Mouse (Mus musculus) forebrain, embryonic 12.5 days (tissue): ENCODE measurements around the gene Ifitm1. TPM values are rescaled to one million over a fixed set of nuclear protein-coding genes. Genes with fewer than 3 reads are reported as not detected.

Experiments used
- ATAC-seq: fragments of 200-750 bp; cut with Nextera tagmentation; 2 replicates; pipeline ENCODE4 v1.8.0; 2017; ENCODE audit warnings: moderate TSS enrichment; ENCODE audit not compliant: low FRiP score
- H3K27ac ChIP-seq: fragments of 300-500 bp; sonication (generic); 2 replicates; pipeline ENCODE4 v1.5.1; 2016; ENCODE audit warnings: mild to moderate bottlenecking
- H3K27me3 ChIP-seq: fragments of 300-500 bp; sonication (generic); 2 replicates; pipeline ENCODE4 v1.6.1; 2016; ENCODE audit warnings: mild to moderate bottlenecking
- H3K36me3 ChIP-seq: fragments of 300-500 bp; sonication (generic); replicated peaks from 2 replicates; pipeline ENCODE4 v1.6.1; 2016; ENCODE audit warnings: mild to moderate bottlenecking
- H3K4me1 ChIP-seq: fragments of 300-500 bp; sonication (generic); 2 replicates; pipeline ENCODE4 v1.6.1; 2016
- H3K4me2 ChIP-seq: fragments of 300-500 bp; sonication (generic); 2 replicates; pipeline ENCODE4 v1.6.1; 2016; ENCODE audit warnings: mild to moderate bottlenecking, moderate library complexity
- H3K4me3 ChIP-seq: fragments of 300-500 bp; sonication (generic); replicated peaks from 2 replicates; pipeline ENCODE4 v1.5.1; 2016; ENCODE audit warnings: mild to moderate bottlenecking
- H3K9ac ChIP-seq: fragments of 300-500 bp; sonication (generic); 2 replicates; pipeline ENCODE4 v1.6.1; 2016; ENCODE audit warnings: mild to moderate bottlenecking
- H3K9me3 ChIP-seq: fragments of 300-500 bp; sonication (generic); 2 replicates; pipeline ENCODE4 v1.6.1; 2016
- WGBS: fragments of 180-500 bp; shearing (Covaris S2); methylation state at CpG from one replicate; pipeline ENCODE4 v1.1.7; 2016; 5-methylcytosine and 5-hydroxymethylcytosine counted together
- polyA plus RNA-seq: library from polyadenylated mRNA; unstranded; fragments of >200 nt; fragmentation: Nextera tagmentation; extraction: Ambion mirVana; gene quantifications from 2 replicates; pipeline ENCODE4 v1.2.1, GENCODE M21; 2016

Gene Ifitm1
- polyA plus RNA-seq, 1 experiment from 2014 or later, result 5.8 TPM

DNA sequence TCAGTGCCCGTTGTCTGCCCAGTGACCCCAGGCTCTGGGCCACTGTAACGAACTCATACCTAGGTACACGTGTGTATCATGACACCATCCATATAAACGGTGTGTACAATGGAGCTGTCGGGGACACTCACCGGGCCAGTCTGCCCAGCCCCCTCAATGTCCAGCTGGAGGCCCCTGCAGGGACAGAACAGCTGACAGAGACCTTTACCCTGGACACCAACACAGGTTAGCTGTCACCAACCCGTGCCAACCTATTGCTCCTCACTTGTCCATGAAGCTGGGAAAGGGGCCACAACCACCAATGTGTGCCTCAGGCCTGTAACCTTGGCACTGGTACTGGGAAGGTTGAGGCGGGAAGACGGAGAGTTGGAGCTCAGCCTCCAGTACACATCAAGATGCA, 24.7 kb upstream of the Ifitm1 start:
- no peak for ATAC-seq
- Histone ChIP-seq H3K27ac (no peak overlapping the region), H3K4me3 (peak overlapping the region; percentile 48), H3K27me3 (peaks cover 4% of the 10 kb centered on the region; the same call in 1 of the 2 replicates), H3K4me1 (peaks cover 16% of the 10 kb centered on the region), H3K36me3 (peaks cover 8% of the 10 kb centered on the region; the same call in 1 of the 2 replicates), H3K9me3 (no peaks in the 10 kb centered on the region), H3K4me2 (peak overlapping the region; percentile 65), H3K9ac (peak overlapping the region; percentile 69)
- 65% methylated on average over 9 of the region's 9 CpGs for WGBS

DNA sequence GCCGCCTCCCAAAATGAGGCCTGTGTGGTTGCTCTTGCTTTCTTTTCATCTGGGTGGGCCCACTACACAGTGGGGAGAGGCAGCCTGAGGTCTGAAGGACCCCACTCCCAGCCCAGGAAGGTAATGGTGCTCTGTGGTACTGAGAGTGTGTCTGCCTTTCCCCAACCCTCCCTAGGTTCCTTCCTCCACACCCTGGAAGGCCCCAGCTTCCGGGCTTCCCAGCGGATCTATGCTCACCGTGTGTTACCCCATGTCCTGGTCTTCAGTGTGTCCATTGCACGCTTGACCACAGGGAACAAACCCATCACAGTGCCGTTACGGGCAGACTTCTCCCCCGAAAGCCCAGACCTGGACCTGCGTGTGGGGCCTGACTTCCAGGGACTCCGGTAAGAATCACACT, 24.2 kb upstream of the Ifitm1 start:
- Histone ChIP-seq H3K27me3 (peaks cover 4% of the 10 kb centered on the region; the same call in 1 of the 2 replicates), H3K4me1 (peaks cover 16% of the 10 kb centered on the region), H3K4me2 (no peak overlapping the region), H3K9ac (no peak overlapping the region), H3K4me3 (no peak overlapping the region), H3K27ac (no peak overlapping the region), H3K36me3 (peaks cover 8% of the 10 kb centered on the region; the same call in 1 of the 2 replicates), H3K9me3 (no peaks in the 10 kb centered on the region)
- WGBS, result 89% methylated on average over 10 of the region's 10 CpGs
- no peak for ATAC-seq

DNA sequence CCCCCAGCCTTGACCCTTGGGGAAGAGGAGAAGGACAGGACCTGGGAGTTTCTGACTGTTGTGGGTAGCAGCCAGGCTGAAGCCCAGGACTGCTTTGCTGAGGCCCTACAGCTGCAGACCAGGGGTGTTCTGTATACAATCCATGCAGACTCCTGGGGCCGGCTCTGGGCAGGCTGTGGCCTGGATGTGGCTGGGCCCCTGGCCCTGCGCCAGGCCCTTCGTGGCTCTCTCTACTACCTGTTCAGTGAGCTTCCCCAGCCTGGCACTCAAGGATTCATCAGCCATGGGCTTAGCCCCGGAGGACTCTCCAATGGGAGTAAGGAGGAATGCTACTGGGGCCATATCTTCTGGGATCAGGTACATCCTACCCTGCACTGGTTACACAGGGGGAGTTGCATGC, 23.7 kb upstream of the Ifitm1 start:
- H3K27ac ChIP-seq, result no peak overlapping the region
- no peak overlapping the region for H3K4me2 ChIP-seq
- H3K27me3 ChIP-seq, result peaks cover 4% of the 10 kb centered on the region; the same call in 1 of the 2 replicates
- peaks cover 16% of the 10 kb centered on the region for H3K4me1 ChIP-seq
- ATAC-seq, result no peak
- no peak overlapping the region for H3K4me3 ChIP-seq
- H3K36me3 ChIP-seq, result peaks cover 14% of the 10 kb centered on the region; the same call in 1 of the 2 replicates
- no peaks in the 10 kb centered on the region for H3K9me3 ChIP-seq
- 90% methylated on average over 4 of the region's 4 CpGs for WGBS
- no peak overlapping the region for H3K9ac ChIP-seq

DNA sequence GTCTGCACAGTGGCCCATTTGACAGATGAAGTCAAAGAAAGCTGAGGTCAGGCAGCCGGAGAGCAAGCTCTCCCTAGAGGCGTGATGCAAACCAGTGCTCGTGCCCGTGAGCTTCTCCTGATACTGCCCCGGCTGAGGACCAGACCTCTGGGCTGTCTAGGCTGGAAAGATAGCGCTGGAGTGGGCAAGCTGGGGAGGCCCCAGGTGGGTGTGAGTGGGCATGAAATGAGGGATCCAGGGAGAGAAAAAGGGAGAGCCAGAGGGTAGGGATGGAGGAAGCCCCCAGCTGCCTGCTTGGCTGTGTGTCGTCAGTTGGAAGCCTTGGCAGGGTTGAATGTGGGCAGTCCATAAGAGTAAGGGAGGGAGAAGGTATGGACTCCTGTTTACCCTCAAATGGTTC, 22.8 kb upstream of the Ifitm1 start:
- no peak for ATAC-seq
- no peaks in the 10 kb centered on the region for H3K9me3 ChIP-seq
- H3K4me3 ChIP-seq, result no peak overlapping the region
- no peak overlapping the region for H3K9ac ChIP-seq
- H3K4me1 ChIP-seq, result peaks cover 16% of the 10 kb centered on the region
- 94% methylated on average over 7 of the region's 7 CpGs for WGBS
- no peak overlapping the region for H3K27ac ChIP-seq
- H3K27me3 ChIP-seq, result peaks cover 4% of the 10 kb centered on the region; the same call in 1 of the 2 replicates
- H3K4me2 ChIP-seq, result no peak overlapping the region
- peaks cover 14% of the 10 kb centered on the region; the same call in 1 of the 2 replicates for H3K36me3 ChIP-seq

DNA sequence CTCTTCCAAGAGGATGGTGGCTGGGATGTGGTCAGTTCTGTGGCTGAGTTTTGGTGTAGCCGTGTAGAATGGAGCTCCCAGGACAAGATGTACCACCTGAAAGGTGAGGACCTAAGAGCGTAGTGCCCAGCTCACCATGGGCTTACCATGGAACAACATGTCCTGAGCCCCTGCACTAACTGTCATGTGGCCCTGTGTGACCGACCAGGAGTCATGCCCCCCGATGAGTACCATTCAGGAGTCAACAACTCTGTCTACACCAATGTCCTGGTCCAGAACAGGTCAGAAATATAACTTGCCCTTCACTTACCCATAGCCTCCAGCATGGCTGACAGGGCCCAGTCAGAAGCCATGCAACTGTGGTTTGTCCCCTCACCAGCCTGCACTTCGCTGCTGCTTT, 21.8 kb upstream of the Ifitm1 start:
- H3K36me3 ChIP-seq, result peaks cover 14% of the 10 kb centered on the region; the same call in 1 of the 2 replicates
- H3K4me2 ChIP-seq, result no peak overlapping the region
- no peak overlapping the region for H3K9ac ChIP-seq
- H3K9me3 ChIP-seq, result no peaks in the 10 kb centered on the region
- peaks cover 13% of the 10 kb centered on the region for H3K4me1 ChIP-seq
- 0 out of 2 replicates have a peak, but pooled peaks cover 4% of the 10 kb centered on the region for H3K27me3 ChIP-seq
- H3K4me3 ChIP-seq, result no peak overlapping the region
- no peak overlapping the region for H3K27ac ChIP-seq
- WGBS, result 94% methylated on average over 5 of the region's 5 CpGs
- ATAC-seq, result no peak

DNA sequence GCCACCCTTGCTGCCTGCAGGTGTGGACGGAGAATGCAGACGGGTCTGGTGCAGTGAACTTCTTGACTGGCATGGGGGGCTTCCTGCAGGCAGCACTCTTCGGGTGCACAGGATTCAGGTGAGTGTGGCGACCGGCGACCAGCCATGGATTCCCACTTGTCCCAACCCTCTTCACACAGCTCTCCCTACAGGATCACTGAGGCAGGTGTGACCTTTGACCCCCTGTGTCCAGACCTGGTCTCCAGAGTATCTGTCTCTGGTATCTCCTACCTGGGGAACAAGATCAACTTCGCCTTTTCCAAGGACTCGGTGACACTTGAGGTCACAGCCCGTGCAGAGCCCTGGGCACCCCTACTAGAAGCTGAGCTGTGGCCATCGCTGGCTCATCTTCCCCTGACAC, 20.7 kb upstream of the Ifitm1 start:
- WGBS, result 95% methylated on average over 10 of the region's 10 CpGs
- Histone ChIP-seq H3K4me2 (no peak overlapping the region), H3K27ac (no peak overlapping the region), H3K9me3 (no peaks in the 10 kb centered on the region), H3K4me1 (peaks cover 24% of the 10 kb centered on the region), H3K4me3 (no peak overlapping the region), H3K27me3 (0 out of 2 replicates have a peak, but pooled peaks cover 4% of the 10 kb centered on the region), H3K36me3 (peaks cover 14% of the 10 kb centered on the region; the same call in 1 of the 2 replicates), H3K9ac (no peak overlapping the region)
- ATAC-seq, result no peak

DNA sequence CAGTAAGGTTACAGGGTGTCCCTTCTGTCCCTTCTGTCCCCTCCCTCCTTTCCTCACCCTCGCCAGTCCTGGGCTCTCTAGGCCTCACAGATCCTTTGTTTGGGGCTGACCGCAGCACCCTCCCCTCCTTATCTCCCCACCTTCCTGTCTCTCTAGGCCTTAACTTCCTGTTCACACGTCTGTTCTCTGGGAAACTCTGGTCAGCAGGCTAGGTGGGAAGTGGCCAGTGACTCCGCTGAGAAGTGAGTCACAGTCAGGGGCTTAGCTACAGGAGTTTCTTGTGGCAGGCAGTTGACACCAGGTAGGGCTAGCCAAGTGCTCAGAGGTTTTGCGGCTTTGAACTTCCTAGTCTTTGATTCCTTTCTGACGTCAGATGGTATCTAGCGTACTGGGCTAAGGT, 20.0 kb upstream of the Ifitm1 start:
- H3K4me1 ChIP-seq, result peaks cover 20% of the 10 kb centered on the region
- H3K27ac ChIP-seq, result no peak overlapping the region
- WGBS, result 78% methylated on average over 7 of the region's 7 CpGs
- H3K9ac ChIP-seq, result no peak overlapping the region
- no peak overlapping the region for H3K4me2 ChIP-seq
- H3K4me3 ChIP-seq, result no peak overlapping the region
- H3K27me3 ChIP-seq, result 0 out of 2 replicates have a peak, but pooled peaks cover 4% of the 10 kb centered on the region
- H3K9me3 ChIP-seq, result no peaks in the 10 kb centered on the region
- H3K36me3 ChIP-seq, result peaks cover 14% of the 10 kb centered on the region; the same call in 1 of the 2 replicates
- ATAC-seq, result no peak

DNA sequence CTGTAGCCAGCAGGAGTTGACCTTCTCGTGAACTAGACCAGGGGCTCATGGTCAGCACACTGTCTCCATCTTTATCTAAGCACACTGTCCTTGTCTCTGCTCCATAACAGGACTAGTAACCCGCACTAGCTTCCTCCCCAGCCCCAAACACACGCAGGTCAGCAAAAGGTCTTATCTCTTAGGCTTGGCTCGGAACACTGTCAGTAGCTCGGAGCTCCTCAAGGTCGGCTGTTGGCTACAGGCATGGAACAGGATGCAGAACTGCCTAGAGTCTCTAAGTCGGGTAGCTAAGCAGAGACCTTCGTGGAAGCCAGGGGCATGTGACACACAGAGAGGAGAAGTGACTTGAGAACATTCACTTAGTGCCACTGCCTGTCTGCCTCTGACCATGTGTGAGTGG, 18.9 kb upstream of the Ifitm1 start:
- H3K4me2 ChIP-seq, result no peak overlapping the region
- no peak overlapping the region for H3K27ac ChIP-seq
- no peak overlapping the region for H3K4me3 ChIP-seq
- peaks cover 15% of the 10 kb centered on the region for H3K4me1 ChIP-seq
- no peaks in the 10 kb centered on the region for H3K27me3 ChIP-seq
- H3K9ac ChIP-seq, result no peak overlapping the region
- H3K9me3 ChIP-seq, result no peaks in the 10 kb centered on the region
- ATAC-seq, result no peak
- H3K36me3 ChIP-seq, result peaks cover 14% of the 10 kb centered on the region; the same call in 1 of the 2 replicates
- WGBS, result 92% methylated on average over 8 of the region's 8 CpGs

DNA sequence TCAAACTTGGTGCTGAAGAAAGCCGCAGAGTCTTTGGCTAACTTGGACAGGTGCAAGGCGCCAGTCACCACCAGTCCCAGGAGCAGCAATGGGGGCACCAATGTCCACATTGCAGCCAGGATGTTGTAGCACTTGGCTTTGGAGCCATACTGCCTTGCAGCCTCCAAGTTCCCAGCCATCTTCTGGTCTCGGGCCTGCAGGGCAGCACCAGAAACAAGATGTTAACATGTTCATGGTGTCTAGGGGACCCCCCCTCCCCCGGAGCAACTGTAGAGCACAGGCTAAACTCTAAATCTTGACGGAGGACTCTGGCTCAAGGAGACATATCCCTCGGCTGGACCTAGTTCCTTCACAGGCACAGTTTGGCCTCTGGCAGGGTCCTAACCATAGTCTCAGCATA, 17.8 kb upstream of the Ifitm1 start:
- Histone ChIP-seq H3K27me3 (no peaks in the 10 kb centered on the region), H3K36me3 (peaks cover 14% of the 10 kb centered on the region; the same call in 1 of the 2 replicates), H3K9me3 (no peaks in the 10 kb centered on the region), H3K27ac (no peak overlapping the region), H3K4me3 (no peak overlapping the region), H3K9ac (no peak overlapping the region), H3K4me1 (peaks cover 19% of the 10 kb centered on the region), H3K4me2 (no peak overlapping the region)
- ATAC-seq, result no peak
- 92% methylated on average over 6 of the region's 6 CpGs for WGBS

DNA sequence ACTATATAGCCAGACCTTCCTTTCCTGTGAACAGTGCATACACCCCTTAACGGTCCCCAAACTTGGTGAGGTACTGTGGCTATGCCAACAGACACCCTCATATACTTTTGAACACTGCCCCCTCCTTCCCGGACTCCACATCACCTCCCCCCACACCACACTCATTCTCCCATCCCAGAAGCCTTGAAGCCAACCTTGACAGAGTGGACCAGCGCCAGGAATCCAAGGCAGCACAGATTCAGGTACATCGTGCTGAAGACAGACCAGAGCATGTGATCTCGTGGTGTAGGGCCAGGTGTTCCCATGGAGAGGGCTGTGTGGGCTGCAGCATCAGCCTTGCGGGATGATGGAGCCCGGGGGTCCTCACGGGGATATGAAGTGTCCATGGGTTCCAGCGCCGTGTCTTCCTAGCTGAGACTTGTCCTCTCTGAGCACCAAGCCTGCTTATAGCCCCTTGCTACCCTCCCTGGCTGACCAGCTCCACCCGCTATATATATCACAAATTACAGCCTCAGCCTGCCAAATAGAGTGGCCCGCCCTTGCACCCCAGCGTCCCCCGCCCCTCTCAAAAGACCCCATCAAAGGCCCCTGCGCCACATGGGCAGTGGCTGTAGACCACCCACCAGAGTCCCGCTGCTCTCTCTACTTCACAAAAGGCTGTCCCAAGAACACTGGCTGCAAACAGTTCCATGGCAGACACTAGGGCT, 17.0 kb upstream of the Ifitm1 start, which contains the start of gene Ifitm5:
Gene Ifitm5 (minus strand): TSS at position 468 of the 707 bp plus-strand sequence.
- Histone ChIP-seq H3K9me3 (no peaks in the 10 kb centered on the region), H3K36me3 (peaks cover 14% of the 10 kb centered on the region; the same call in 1 of the 2 replicates), H3K4me3 (no peak within 1 kb of the TSS), H3K4me1 (peaks cover 25% of the 10 kb centered on the region), H3K27ac (no peak within 1 kb of the TSS), H3K9ac (no peak within 1 kb of the TSS), H3K27me3 (no peaks in the 10 kb centered on the region), H3K4me2 (no peak within 1 kb of the TSS)
- 78% methylated on average over 16 of the region's 16 CpGs for WGBS
- no peak for ATAC-seq

DNA sequence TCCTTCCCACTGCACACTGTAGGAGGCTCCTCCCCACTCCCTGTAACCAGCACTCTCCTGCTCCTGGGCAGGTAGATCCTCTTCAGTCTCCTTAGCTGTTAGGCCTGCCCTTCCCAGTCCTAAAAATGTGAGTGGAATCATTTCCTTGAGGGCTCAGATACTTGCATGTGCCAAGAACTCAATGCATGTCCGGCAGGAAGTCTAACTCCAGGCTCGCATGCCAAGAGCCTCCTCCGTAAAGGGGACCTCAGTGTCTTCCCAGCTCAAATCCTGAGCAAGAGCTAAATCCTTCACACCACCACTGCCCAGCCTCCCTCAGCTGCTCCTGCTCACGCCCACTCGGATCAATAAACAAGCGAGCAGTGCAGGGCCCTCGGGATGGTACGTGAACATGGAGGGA, 16.0 kb upstream of the Ifitm1 start:
- H3K4me1 ChIP-seq, result peaks cover 30% of the 10 kb centered on the region

DNA sequence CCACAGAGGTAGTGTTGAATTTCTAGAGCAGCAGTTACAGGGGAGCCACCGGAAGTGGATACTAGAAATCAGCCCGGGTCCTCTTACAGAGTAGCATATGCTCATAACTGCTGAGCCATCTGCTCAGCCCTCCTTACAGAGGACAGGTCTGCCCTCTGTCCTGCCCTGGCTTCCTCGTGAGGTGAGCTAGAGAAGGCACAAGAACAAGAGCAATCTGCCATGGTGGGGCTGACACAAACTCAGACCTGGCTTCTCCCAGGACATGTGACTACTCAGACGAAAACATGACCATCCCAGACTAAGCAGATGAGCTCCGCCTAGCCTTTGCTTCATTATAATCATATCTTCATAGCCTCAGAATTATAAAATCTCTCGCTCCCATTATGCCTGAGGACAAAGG, 15.3 kb upstream of the Ifitm1 start:
- Histone ChIP-seq H3K36me3 (0 out of 2 replicates have a peak, but pooled peaks cover 9% of the 10 kb centered on the region), H3K4me2 (no peak overlapping the region), H3K9ac (no peak overlapping the region), H3K4me1 (peaks cover 30% of the 10 kb centered on the region), H3K27me3 (peaks cover 7% of the 10 kb centered on the region; the same call in 1 of the 2 replicates), H3K27ac (no peak overlapping the region), H3K4me3 (no peak overlapping the region), H3K9me3 (no peaks in the 10 kb centered on the region)
- no peak for ATAC-seq
- 86% methylated on average over 6 of the region's 6 CpGs for WGBS

More for the DNA sequence above, 16.0 kb upstream of the Ifitm1 start:
- no peak overlapping the region for H3K4me2 ChIP-seq
- peaks cover 12% of the 10 kb centered on the region; the same call in 1 of the 2 replicates for H3K36me3 ChIP-seq
- H3K27ac ChIP-seq, result no peak overlapping the region
- peaks cover under 1% of the 10 kb centered on the region; the same call in 1 of the 2 replicates for H3K27me3 ChIP-seq
- H3K4me3 ChIP-seq, result no peak overlapping the region
- H3K9me3 ChIP-seq, result no peaks in the 10 kb centered on the region
- no peak for ATAC-seq
- H3K9ac ChIP-seq, result no peak overlapping the region
- WGBS, result 66% methylated on average over 8 of the region's 8 CpGs
